Mouse (Mus musculus): Measurements from ENCODE around the gene Sec63.
A peak's percentile ranks its signal among the peaks of the same experiment; 100 is the strongest.

The Sec63 gene

GRCm38 (mm10) chr10:42862806-42863205 lies 101.5 kb downstream of the Sec63 start:
- no peak for DNase-seq (ENCODE audit: low read depth, low spot score)

DNA sequence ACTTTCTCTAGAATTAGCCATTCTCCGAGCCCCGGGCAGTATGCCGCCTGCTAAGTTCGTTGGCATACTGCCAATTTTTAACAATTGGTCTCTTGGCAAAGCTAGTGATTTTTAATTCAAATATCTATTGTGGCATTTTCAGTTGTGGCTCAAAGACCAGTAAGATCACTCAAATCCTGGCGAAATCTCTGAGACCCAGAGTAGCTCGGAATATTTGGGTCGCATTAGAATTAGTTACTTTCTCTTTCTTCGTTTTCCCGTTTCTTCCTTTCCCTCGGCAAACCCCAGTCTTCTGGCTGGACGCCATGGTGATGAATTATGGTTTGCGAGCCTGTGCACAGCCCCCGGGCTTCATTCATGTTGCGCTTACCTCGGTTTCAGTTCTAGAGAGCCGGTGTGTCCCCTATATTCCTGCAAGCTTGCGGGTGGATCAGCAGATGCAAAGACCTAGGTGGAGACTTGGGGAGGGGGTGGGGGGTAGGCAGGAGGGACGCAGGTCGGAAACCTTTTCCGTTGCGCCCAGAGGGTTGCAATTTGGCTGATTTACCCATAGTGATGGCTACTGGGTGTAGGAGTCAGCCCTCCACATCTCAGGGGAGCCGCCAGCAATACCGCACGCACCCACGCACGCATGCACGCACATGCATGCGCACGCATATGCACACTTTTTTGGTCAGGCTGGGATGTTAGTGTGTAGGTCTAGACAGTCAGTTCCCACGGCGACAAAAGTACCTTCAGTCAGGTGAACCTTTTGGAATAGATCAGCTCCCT lies 102.5 kb downstream of the Sec63 start:
- DNase-seq (ENCODE audit: low read depth, low spot score), result peak; percentile 19

DNA sequence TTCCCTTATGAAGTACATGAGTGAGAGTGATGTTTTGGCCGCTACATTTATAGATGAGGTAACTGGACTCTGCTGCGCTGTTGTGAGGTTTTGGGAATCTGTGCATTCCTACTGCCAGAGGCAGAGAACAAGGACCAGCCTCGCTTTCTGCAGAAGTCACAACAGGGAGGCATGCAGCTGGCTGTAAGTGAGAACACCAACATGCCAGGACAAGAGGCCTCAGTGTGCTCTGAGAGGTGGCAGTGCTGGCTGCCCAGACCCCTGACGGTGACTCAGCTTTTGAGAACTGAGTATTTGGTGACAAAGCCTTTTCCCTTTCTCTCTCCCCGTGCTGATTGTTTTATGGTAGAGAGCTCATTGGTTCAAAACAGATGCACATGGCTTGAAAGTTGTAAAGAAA lies 103.4 kb downstream of the Sec63 start:
- no peak for DNase-seq (ENCODE audit: low read depth, low spot score)

- DNase-seq (ENCODE audit: low read depth, low spot score), result no peak
Observed at GRCm38 (mm10) chr10:42868416-42868815, 107.1 kb downstream of the Sec63 start.

DNA sequence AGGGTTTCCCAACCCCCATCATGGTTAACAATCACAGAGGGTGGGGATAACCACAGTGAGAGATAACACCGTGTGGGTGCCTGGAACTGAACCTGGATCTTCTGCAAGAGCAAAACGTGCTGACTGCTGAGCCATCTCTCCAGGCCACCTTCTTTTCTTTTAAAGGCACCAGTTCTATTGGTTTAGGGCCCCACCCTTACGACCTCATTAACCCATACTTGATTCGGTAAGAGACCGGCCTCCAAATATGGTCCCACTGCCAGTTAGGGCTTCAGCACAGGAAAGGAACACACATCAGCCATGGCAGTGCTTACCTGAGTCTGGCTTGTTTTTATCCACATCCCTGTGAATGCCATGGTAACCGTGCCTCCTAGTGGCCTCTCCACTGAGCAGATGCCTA lies 108.2 kb downstream of the Sec63 start:
- DNase-seq (ENCODE audit: low read depth, low spot score), result no peak

- DNase-seq (ENCODE audit: low read depth, low spot score), result no peak
Observed at GRCm38 (mm10) chr10:42872269-42873010, 111.1 kb downstream of the Sec63 start.

DNA sequence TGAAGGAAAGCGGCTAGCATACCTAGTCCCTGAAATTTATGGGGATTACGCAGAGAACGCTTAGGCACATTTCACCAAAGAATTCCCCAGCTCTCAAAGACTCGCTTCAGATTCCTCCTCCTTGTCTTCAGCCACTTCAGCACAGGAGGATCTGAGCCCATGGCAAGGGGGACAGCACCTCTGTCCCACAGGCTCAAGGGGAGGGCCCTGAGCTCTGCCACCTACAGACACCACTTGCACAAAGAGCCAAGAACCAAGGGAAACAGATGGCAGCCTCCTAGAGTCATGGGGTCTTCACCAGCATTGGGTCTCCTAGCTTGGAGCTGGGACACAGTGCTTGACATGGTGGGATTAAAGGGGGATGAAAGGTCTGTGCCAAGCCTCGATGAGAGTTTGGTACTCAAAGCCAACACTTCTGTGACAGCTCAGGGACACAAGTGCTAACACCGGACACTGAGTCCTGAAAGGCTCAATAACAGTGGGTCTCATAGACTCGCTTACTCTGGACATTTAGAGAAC lies 111.8 kb downstream of the Sec63 start:
- no peak for DNase-seq (ENCODE audit: low read depth, low spot score)

- no peak for DNase-seq (ENCODE audit: low read depth, low spot score)
Observed at GRCm38 (mm10) chr10:42876172-42876571, 114.9 kb downstream of the Sec63 start.

GRCm38 (mm10) chr10:42879269-42879681 lies 118.0 kb downstream of the Sec63 start:
- DNase-seq (ENCODE audit: low read depth, low spot score), result no peak

GRCm38 (mm10) chr10:42879682-42880081 lies 118.4 kb downstream of the Sec63 start:
- DNase-seq (ENCODE audit: low read depth, low spot score), result no peak
